Mouse (Mus musculus) midbrain, embryonic 10.5 days (tissue): Measurements from ENCODE around the gene Pabpn1l. TPM values are rescaled to one million over a fixed set of nuclear protein-coding genes. Genes with fewer than 3 reads are reported as not detected.

ENCODE experiments used
- DNase-seq: peaks from one replicate; pipeline ENCODE4 v3.0.0-alpha.2; 2017; ENCODE audit warnings: low spot score
- H3K27ac ChIP-seq: fragments of 300-500 bp; sonication (generic); replicated peaks from 2 replicates; pipeline ENCODE4 v1.5.1; 2016; ENCODE audit warnings: mild to moderate bottlenecking
- H3K27me3 ChIP-seq: fragments of 300-500 bp; sonication (generic); 2 replicates; pipeline ENCODE4 v1.6.1; 2016; ENCODE audit warnings: low read depth, mild to moderate bottlenecking; ENCODE audit not compliant: poor library complexity, severe bottlenecking
- H3K36me3 ChIP-seq: fragments of 300-500 bp; sonication (generic); 2 replicates; pipeline ENCODE4 v1.6.1; 2016; ENCODE audit warnings: mild to moderate bottlenecking, moderate library complexity
- H3K4me1 ChIP-seq: fragments of 300-500 bp; sonication (generic); 2 replicates; pipeline ENCODE4 v1.6.1; 2016
- H3K4me3 ChIP-seq: fragments of 300-500 bp; sonication (generic); 2 replicates; pipeline ENCODE4 v1.5.1; 2016; ENCODE audit warnings: mild to moderate bottlenecking, moderate library complexity
- H3K9me3 ChIP-seq: fragments of 300-500 bp; sonication (generic); replicated peaks from 2 replicates; pipeline ENCODE4 v1.6.1; 2016; ENCODE audit warnings: mild to moderate bottlenecking
- WGBS: fragments of 180-500 bp; shearing (Covaris S2); methylation state at CpG from one replicate; pipeline ENCODE4 v1.1.7; 2016; 5-methylcytosine and 5-hydroxymethylcytosine counted together
- polyA plus RNA-seq: library from polyadenylated mRNA; unstranded; fragments of >200 nt; fragmentation: Nextera tagmentation; extraction: Ambion mirVana; gene quantifications from 2 replicates; pipeline ENCODE4 v1.2.1, GENCODE M21; 2016

The Pabpn1l gene
- polyA plus RNA-seq = not detected in 2 replicates

GRCm38 (mm10) chr8:122622727-122623126 is at the start of gene Pabpn1l:
TSS of gene Pabpn1l (minus strand) at chr8:122622739.
- H3K27me3 ChIP-seq = peaks cover 13% of the 10 kb centered on the region; the same call in 1 of the 2 replicates

GRCm38 (mm10) chr8:122671894-122672293 is 49.4 kb upstream of the Pabpn1l start:
- Histone ChIP-seq H3K4me1 (peaks cover 61% of the 10 kb centered on the region), H3K4me3 (no peak overlapping the region), H3K27me3 (peaks cover 100% of the 10 kb centered on the region), H3K36me3 (no peaks in the 10 kb centered on the region), H3K9me3 (no peaks in the 10 kb centered on the region), H3K27ac (no peak overlapping the region)
- no peak for DNase-seq
- 77% methylated on average over 6 of the region's 6 CpGs for WGBS

More at GRCm38 (mm10) chr8:122622727-122623126, at the start of gene Pabpn1l:
- 60% methylated on average over 6 of the region's 6 CpGs for WGBS
- peaks cover 34% of the 10 kb centered on the region for H3K4me1 ChIP-seq
- H3K36me3 ChIP-seq = no peaks in the 10 kb centered on the region
- no peaks in the 10 kb centered on the region for H3K9me3 ChIP-seq
- no peak for DNase-seq
- no peak within 1 kb of the TSS for H3K4me3 ChIP-seq
- peak within 1 kb of the TSS; percentile 28; the same call in 1 of the 2 replicates for H3K27ac ChIP-seq

- 57% methylated on average over 3 of the region's 3 CpGs for WGBS
- Histone ChIP-seq H3K27me3 (peaks cover 100% of the 10 kb centered on the region), H3K4me3 (no peak overlapping the region), H3K27ac (no peak overlapping the region), H3K4me1 (peaks cover 60% of the 10 kb centered on the region), H3K9me3 (no peaks in the 10 kb centered on the region), H3K36me3 (no peaks in the 10 kb centered on the region)
- DNase-seq = no peak
Observed at GRCm38 (mm10) chr8:122670718-122671117, 48.2 kb upstream of the Pabpn1l start.

- peaks cover 59% of the 10 kb centered on the region for H3K4me1 ChIP-seq
- WGBS = 26% methylated on average over 11 of the region's 11 CpGs
- no peak overlapping the region for H3K27ac ChIP-seq
- no peak overlapping the region for H3K4me3 ChIP-seq
- no peaks in the 10 kb centered on the region for H3K36me3 ChIP-seq
- no peak for DNase-seq
- no peaks in the 10 kb centered on the region for H3K9me3 ChIP-seq
- peaks cover 97% of the 10 kb centered on the region for H3K27me3 ChIP-seq
Observed at GRCm38 (mm10) chr8:122670001-122670400, 47.5 kb upstream of the Pabpn1l start.

- 10% methylated on average over 5 of the region's 5 CpGs for WGBS
- Histone ChIP-seq H3K27me3 (peaks cover 97% of the 10 kb centered on the region), H3K27ac (no peak overlapping the region), H3K9me3 (no peaks in the 10 kb centered on the region), H3K4me3 (no peak overlapping the region), H3K36me3 (no peaks in the 10 kb centered on the region), H3K4me1 (peaks cover 57% of the 10 kb centered on the region)
- DNase-seq = peak; percentile 58
Observed at GRCm38 (mm10) chr8:122669370-122669769, 46.8 kb upstream of the Pabpn1l start.

GRCm38 (mm10) chr8:122667854-122668253 is 45.3 kb upstream of the Pabpn1l start:
- Histone ChIP-seq H3K27ac (no peak overlapping the region), H3K36me3 (no peaks in the 10 kb centered on the region), H3K4me3 (no peak overlapping the region), H3K9me3 (no peaks in the 10 kb centered on the region), H3K4me1 (peaks cover 51% of the 10 kb centered on the region), H3K27me3 (peaks cover 84% of the 10 kb centered on the region)
- 80% methylated on average over 11 of the region's 11 CpGs for WGBS
- no peak for DNase-seq

- Histone ChIP-seq H3K27ac (no peak overlapping the region), H3K9me3 (no peaks in the 10 kb centered on the region), H3K36me3 (no peaks in the 10 kb centered on the region), H3K27me3 (peaks cover 73% of the 10 kb centered on the region), H3K4me1 (peaks cover 51% of the 10 kb centered on the region), H3K4me3 (no peak overlapping the region)
- 66% methylated on average over 12 of the region's 12 CpGs for WGBS
- DNase-seq = no peak
Observed at GRCm38 (mm10) chr8:122666827-122667226, 44.3 kb upstream of the Pabpn1l start.

- WGBS = 76% methylated on average over 9 of the region's 9 CpGs
- Histone ChIP-seq H3K36me3 (no peaks in the 10 kb centered on the region), H3K9me3 (no peaks in the 10 kb centered on the region), H3K27ac (no peak overlapping the region), H3K4me1 (peaks cover 56% of the 10 kb centered on the region), H3K27me3 (peaks cover 69% of the 10 kb centered on the region), H3K4me3 (no peak overlapping the region)
- DNase-seq = no peak
Observed at GRCm38 (mm10) chr8:122666338-122666764, 43.8 kb upstream of the Pabpn1l start.

GRCm38 (mm10) chr8:122665667-122666316 is 43.3 kb upstream of the Pabpn1l start:
- H3K36me3 ChIP-seq = no peaks in the 10 kb centered on the region
- 72% methylated on average over 12 of the region's 14 CpGs for WGBS
- peaks cover 56% of the 10 kb centered on the region for H3K4me1 ChIP-seq
- no peak overlapping the region for H3K4me3 ChIP-seq
- no peak for DNase-seq
- H3K9me3 ChIP-seq = no peaks in the 10 kb centered on the region
- 0 out of 2 replicates have a peak overlapping the region, but pooled peaks have one; percentile 24 for H3K27ac ChIP-seq
- peaks cover 63% of the 10 kb centered on the region for H3K27me3 ChIP-seq

- H3K36me3 ChIP-seq = no peaks in the 10 kb centered on the region
- peaks cover 57% of the 10 kb centered on the region for H3K27me3 ChIP-seq
- H3K9me3 ChIP-seq = no peaks in the 10 kb centered on the region
- H3K4me1 ChIP-seq = peaks cover 50% of the 10 kb centered on the region
- 67% methylated on average over 8 of the region's 8 CpGs for WGBS
- H3K27ac ChIP-seq = no peak overlapping the region
- DNase-seq = no peak
- no peak overlapping the region for H3K4me3 ChIP-seq
Observed at GRCm38 (mm10) chr8:122665221-122665620, 42.7 kb upstream of the Pabpn1l start.

GRCm38 (mm10) chr8:122663670-122664069 is 41.1 kb upstream of the Pabpn1l start:
- no peak for DNase-seq
- Histone ChIP-seq H3K27me3 (peaks cover 42% of the 10 kb centered on the region), H3K4me3 (no peak overlapping the region), H3K4me1 (peaks cover 38% of the 10 kb centered on the region), H3K36me3 (no peaks in the 10 kb centered on the region), H3K9me3 (no peaks in the 10 kb centered on the region), H3K27ac (no peak overlapping the region)
- WGBS = 81% methylated on average over 5 of the region's 5 CpGs

- Histone ChIP-seq H3K36me3 (no peaks in the 10 kb centered on the region), H3K4me3 (no peak overlapping the region), H3K27ac (no peak overlapping the region), H3K4me1 (peaks cover 36% of the 10 kb centered on the region), H3K9me3 (no peaks in the 10 kb centered on the region), H3K27me3 (peaks cover 36% of the 10 kb centered on the region)
- DNase-seq = no peak
- 79% methylated on average over 3 of the region's 3 CpGs for WGBS
Observed at GRCm38 (mm10) chr8:122663106-122663505, 40.6 kb upstream of the Pabpn1l start.

- H3K27ac ChIP-seq = no peak overlapping the region
- 83% methylated on average over 2 of the region's 2 CpGs for WGBS
- H3K4me3 ChIP-seq = no peak overlapping the region
- no peak for DNase-seq
- H3K27me3 ChIP-seq = peaks cover 24% of the 10 kb centered on the region
- H3K36me3 ChIP-seq = no peaks in the 10 kb centered on the region
- no peaks in the 10 kb centered on the region for H3K9me3 ChIP-seq
- peaks cover 40% of the 10 kb centered on the region for H3K4me1 ChIP-seq
Observed at GRCm38 (mm10) chr8:122661894-122662293, 39.4 kb upstream of the Pabpn1l start.
